Mouse (Mus musculus): Measurements from ENCODE around the gene Olfr47. TPM values are rescaled to one million over a fixed set of nuclear protein-coding genes. Genes with fewer than 3 reads are reported as not detected.

Gene Olfr47
- polyA plus RNA-seq, 1 experiment from 2014 or later: not detected

Other genes starting within 250 kb of the Olfr47 start
- not detected in 2 replicates for gene Olfr441, start 125.2 kb upstream of the Olfr47 start, polyA plus RNA-seq (2015; fragmentation: Nextera tagmentation; extraction: Ambion mirVana)
- not detected in 2 replicates for gene Olfr237-ps1, start 85.0 kb upstream of the Olfr47 start, polyA plus RNA-seq (2015; fragmentation: Nextera tagmentation; extraction: Ambion mirVana)
- gene Olfr437, start 68.2 kb upstream of the Olfr47 start, polyA plus RNA-seq (2015; fragmentation: Nextera tagmentation; extraction: Ambion mirVana): not detected in 2 replicates
- gene Olfr13, start 59.4 kb upstream of the Olfr47 start, polyA plus RNA-seq (2015; fragmentation: Nextera tagmentation; extraction: Ambion mirVana): not detected in 2 replicates
- not detected in 2 replicates for gene Olfr435, start 34.4 kb upstream of the Olfr47 start, polyA plus RNA-seq (2015; fragmentation: Nextera tagmentation; extraction: Ambion mirVana)
- gene Olfr434, start 18.5 kb upstream of the Olfr47 start, polyA plus RNA-seq (2015; fragmentation: Nextera tagmentation; extraction: Ambion mirVana): not detected in 2 replicates
- 23.3 and 25.0 TPM in 2 replicates for gene Arhgef5, start 34.1 kb downstream of the Olfr47 start, polyA plus RNA-seq (2015; fragmentation: Nextera tagmentation; extraction: Ambion mirVana)
- 0.09 TPM in 1 of 2 replicates, not detected in the other for gene Nobox, start 78.0 kb downstream of the Olfr47 start, polyA plus RNA-seq (2015; fragmentation: Nextera tagmentation; extraction: Ambion mirVana)